Mouse (Mus musculus): ENCODE results near the gene Olfr1394. TPM values are rescaled to one million over a fixed set of nuclear protein-coding genes. Genes with fewer than 3 reads are reported as not detected.
A peak's percentile ranks its signal among the peaks of the same experiment; 100 is the strongest.

Olfr1394 gene
- polyA plus RNA-seq, 1 experiment from 2014 or later, result not detected

GRCm38 (mm10) chr11:49201142-49201541 lies 47.0 kb downstream of the Olfr1394 start:
- no peak for DNase-seq (ENCODE audit: extremely low spot score, low spot score)
- H3K27ac ChIP-seq, result no peak overlapping the region
- no peaks in the 10 kb centered on the region for H3K27me3 ChIP-seq (ENCODE audit: poor library complexity, severe bottlenecking)
- H3K4me3 ChIP-seq, result no peak overlapping the region
- peaks cover 1% of the 10 kb centered on the region for H3K36me3 ChIP-seq (replicated peaks)
- peaks cover 20% of the 10 kb centered on the region for H3K4me1 ChIP-seq
- no peaks in the 10 kb centered on the region for H3K9me3 ChIP-seq

GRCm38 (mm10) chr11:49202071-49202470 lies 47.9 kb downstream of the Olfr1394 start:
- peak overlapping the region; percentile 100 for H3K27ac ChIP-seq
- H3K4me1 ChIP-seq, result peaks cover 20% of the 10 kb centered on the region
- H3K36me3 ChIP-seq (replicated peaks), result peaks cover 11% of the 10 kb centered on the region
- 73% methylated on average over 2 of the region's 2 CpGs for WGBS
- H3K27me3 ChIP-seq (ENCODE audit: poor library complexity, severe bottlenecking), result no peaks in the 10 kb centered on the region
- DNase-seq (ENCODE audit: extremely low spot score, low spot score), result no peak
- H3K9me3 ChIP-seq, result no peaks in the 10 kb centered on the region
- peak overlapping the region; percentile 91 for H3K4me3 ChIP-seq

GRCm38 (mm10) chr11:49202523-49203061 lies 48.4 kb downstream of the Olfr1394 start:
- H3K4me1 ChIP-seq, result peaks cover 20% of the 10 kb centered on the region
- H3K27ac ChIP-seq, result peak overlapping the region; percentile 100
- peaks cover 16% of the 10 kb centered on the region for H3K36me3 ChIP-seq (replicated peaks)
- 9% methylated on average over 10 of the region's 10 CpGs for WGBS
- no peaks in the 10 kb centered on the region for H3K9me3 ChIP-seq
- DNase-seq (ENCODE audit: extremely low spot score, low spot score), result peak; percentile 36
- H3K4me3 ChIP-seq, result peak overlapping the region; percentile 91
- H3K27me3 ChIP-seq (ENCODE audit: poor library complexity, severe bottlenecking), result no peaks in the 10 kb centered on the region

- WGBS, result under 1% methylated on average over 47 of the region's 47 CpGs
- Histone ChIP-seq H3K36me3 (replicated peaks) (peaks cover 22% of the 10 kb centered on the region), H3K4me1 (peaks cover 20% of the 10 kb centered on the region), H3K27ac (peak within 1 kb of the TSS; percentile 100), H3K9me3 (no peaks in the 10 kb centered on the region), H3K27me3 (ENCODE audit: poor library complexity, severe bottlenecking) (no peaks in the 10 kb centered on the region), H3K4me3 (peak within 1 kb of the TSS; percentile 91)
- peak; percentile 91 for DNase-seq (ENCODE audit: extremely low spot score, low spot score)
Observed at GRCm38 (mm10) chr11:49203129-49203768, 49.1 kb downstream of the Olfr1394 start, which contains the start of gene Zfp62. Gene Zfp62 (plus strand): TSS chr11:49203292.

GRCm38 (mm10) chr11:49203771-49204497 lies 49.8 kb downstream of the Olfr1394 start:
- Histone ChIP-seq H3K4me3 (peak overlapping the region; percentile 91), H3K27ac (peak overlapping the region; percentile 100), H3K27me3 (ENCODE audit: poor library complexity, severe bottlenecking) (no peaks in the 10 kb centered on the region), H3K9me3 (no peaks in the 10 kb centered on the region), H3K4me1 (peaks cover 20% of the 10 kb centered on the region), H3K36me3 (replicated peaks) (peaks cover 26% of the 10 kb centered on the region)
- WGBS, result 2% methylated on average over 24 of the region's 24 CpGs
- DNase-seq (ENCODE audit: extremely low spot score, low spot score), result peak; percentile 72

GRCm38 (mm10) chr11:49205080-49205590 lies 51.0 kb downstream of the Olfr1394 start:
- peak overlapping the region; percentile 91 for H3K4me3 ChIP-seq
- no peaks in the 10 kb centered on the region for H3K27me3 ChIP-seq (ENCODE audit: poor library complexity, severe bottlenecking)
- WGBS, result 93% methylated on average over 6 of the region's 6 CpGs
- peaks cover 32% of the 10 kb centered on the region for H3K36me3 ChIP-seq (replicated peaks)
- peaks cover 20% of the 10 kb centered on the region for H3K4me1 ChIP-seq
- H3K27ac ChIP-seq, result no peak overlapping the region; the same call in 1 of the 2 replicates
- no peaks in the 10 kb centered on the region for H3K9me3 ChIP-seq
- DNase-seq (ENCODE audit: extremely low spot score, low spot score), result no peak

GRCm38 (mm10) chr11:49207495-49207894 lies 53.3 kb downstream of the Olfr1394 start:
- H3K27me3 ChIP-seq (ENCODE audit: poor library complexity, severe bottlenecking), result no peaks in the 10 kb centered on the region
- H3K4me3 ChIP-seq, result no peak overlapping the region
- H3K9me3 ChIP-seq, result no peaks in the 10 kb centered on the region
- WGBS, result 97% methylated on average over 1 of the region's 1 CpGs
- peaks cover 50% of the 10 kb centered on the region for H3K36me3 ChIP-seq (replicated peaks)
- peaks cover 13% of the 10 kb centered on the region for H3K4me1 ChIP-seq
- H3K27ac ChIP-seq, result no peak overlapping the region
- DNase-seq (ENCODE audit: extremely low spot score, low spot score), result no peak

Other genes starting within 250 kb of the Olfr1394 start
- gene Psme2b, start 208.2 kb upstream of the Olfr1394 start, polyA plus RNA-seq (2016; fragmentation: Nextera tagmentation; extraction: Ambion mirVana), result 1.4 and 1.5 TPM in 2 replicates
- not detected in 2 replicates for gene Olfr56, start 175.5 kb upstream of the Olfr1394 start, polyA plus RNA-seq (2016; fragmentation: Nextera tagmentation; extraction: Ambion mirVana)
- 0.22 and 0.45 TPM in 2 replicates for gene 9930111J21Rik1, start 175.0 kb upstream of the Olfr1394 start, polyA plus RNA-seq (2016; fragmentation: Nextera tagmentation; extraction: Ambion mirVana)
- gene Gm12185, start 162.2 kb upstream of the Olfr1394 start, polyA plus RNA-seq (2016; fragmentation: Nextera tagmentation; extraction: Ambion mirVana), result not detected in 2 replicates
- not detected in 2 replicates for gene Tgtp1, start 160.2 kb upstream of the Olfr1394 start, polyA plus RNA-seq (2016; fragmentation: Nextera tagmentation; extraction: Ambion mirVana)
- 0.12 and 0.32 TPM in 2 replicates for gene 9930111J21Rik2, start 103.1 kb upstream of the Olfr1394 start, polyA plus RNA-seq (2016; fragmentation: Nextera tagmentation; extraction: Ambion mirVana)
- gene Tgtp2, start 90.2 kb upstream of the Olfr1394 start, polyA plus RNA-seq (2016; fragmentation: Nextera tagmentation; extraction: Ambion mirVana), result not detected in 2 replicates
- gene Ifi47, start 77.8 kb upstream of the Olfr1394 start, polyA plus RNA-seq (2016; fragmentation: Nextera tagmentation; extraction: Ambion mirVana), result 0.12 and 0.62 TPM in 2 replicates
- gene Olfr1396, start 39.5 kb upstream of the Olfr1394 start, polyA plus RNA-seq (2016; fragmentation: Nextera tagmentation; extraction: Ambion mirVana), result not detected in 2 replicates
- not detected in 2 replicates for gene Olfr1395, start 12.1 kb upstream of the Olfr1394 start, polyA plus RNA-seq (2016; fragmentation: Nextera tagmentation; extraction: Ambion mirVana)
- gene Btnl9, start 32.8 kb downstream of the Olfr1394 start, polyA plus RNA-seq (2016; fragmentation: Nextera tagmentation; extraction: Ambion mirVana), result 0.07 and 0.14 TPM in 2 replicates
- 42.3 and 49.2 TPM in 2 replicates for gene Zfp62, start 48.9 kb downstream of the Olfr1394 start, polyA plus RNA-seq (2016; fragmentation: Nextera tagmentation; extraction: Ambion mirVana)
- 39.6 and 44.9 TPM in 2 replicates for gene Mgat1, start 89.8 kb downstream of the Olfr1394 start, polyA plus RNA-seq (2016; fragmentation: Nextera tagmentation; extraction: Ambion mirVana)
- 0.07 TPM in 1 of 2 replicates, not detected in the other for gene Olfr1393, start 123.9 kb downstream of the Olfr1394 start, polyA plus RNA-seq (2016; fragmentation: Nextera tagmentation; extraction: Ambion mirVana)
- not detected in 2 replicates for gene Olfr1392, start 130.9 kb downstream of the Olfr1394 start, polyA plus RNA-seq (2016; fragmentation: Nextera tagmentation; extraction: Ambion mirVana)
- not detected in 2 replicates for gene Olfr10, start 150.4 kb downstream of the Olfr1394 start, polyA plus RNA-seq (2016; fragmentation: Nextera tagmentation; extraction: Ambion mirVana)
- not detected in 2 replicates for gene Olfr1391, start 168.4 kb downstream of the Olfr1394 start, polyA plus RNA-seq (2016; fragmentation: Nextera tagmentation; extraction: Ambion mirVana)
- not detected in 2 replicates for gene Olfr1390, start 180.8 kb downstream of the Olfr1394 start, polyA plus RNA-seq (2016; fragmentation: Nextera tagmentation; extraction: Ambion mirVana)

Measured in forebrain, embryonic 10.5 days (tissue).